Mouse (Mus musculus): ENCODE results near the gene Tmem100.

Tmem100 gene

DNA sequence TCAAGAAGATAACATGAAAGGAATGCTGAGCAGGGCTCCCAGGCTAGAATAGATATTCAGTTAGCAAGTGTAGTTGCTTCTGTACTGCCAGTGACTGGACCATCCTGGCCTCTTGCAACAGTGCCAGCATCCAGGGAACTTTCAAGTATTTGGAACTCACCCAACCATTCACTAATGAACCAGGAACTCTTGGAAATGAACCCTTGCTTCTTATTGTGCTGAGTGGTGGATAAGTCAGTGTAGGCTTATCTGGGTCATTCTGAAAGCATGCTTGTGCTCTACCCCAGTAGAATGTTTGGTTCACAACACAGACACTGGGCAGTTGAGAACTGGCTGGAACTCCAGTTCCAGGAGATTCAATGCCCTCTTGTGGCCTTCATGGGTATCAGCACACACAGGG lies 29.1 kb downstream of the Tmem100 start:
- no peak for DNase-seq (ENCODE audit: low read depth, low spot score)

DNA sequence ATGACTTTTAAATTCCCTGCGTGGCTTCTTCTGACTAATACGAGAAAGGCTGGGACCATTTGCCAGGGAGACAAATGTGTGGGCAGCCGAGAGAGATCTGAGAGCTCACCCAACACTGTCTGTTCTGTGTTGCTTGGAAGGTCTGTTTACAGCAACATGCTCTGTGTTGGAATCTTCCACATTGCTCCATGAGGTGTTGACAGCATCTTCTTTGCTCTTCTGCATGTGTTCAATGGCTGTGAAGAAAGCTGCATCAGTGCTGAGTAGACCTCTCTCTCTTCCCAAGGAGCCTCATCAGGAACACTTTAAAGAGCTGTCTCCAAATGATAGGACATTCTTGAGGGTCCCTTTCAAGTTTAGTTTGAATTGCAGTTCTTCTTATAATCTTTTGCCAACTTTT lies 32.5 kb downstream of the Tmem100 start:
- no peak for DNase-seq (ENCODE audit: low read depth, low spot score)

DNA sequence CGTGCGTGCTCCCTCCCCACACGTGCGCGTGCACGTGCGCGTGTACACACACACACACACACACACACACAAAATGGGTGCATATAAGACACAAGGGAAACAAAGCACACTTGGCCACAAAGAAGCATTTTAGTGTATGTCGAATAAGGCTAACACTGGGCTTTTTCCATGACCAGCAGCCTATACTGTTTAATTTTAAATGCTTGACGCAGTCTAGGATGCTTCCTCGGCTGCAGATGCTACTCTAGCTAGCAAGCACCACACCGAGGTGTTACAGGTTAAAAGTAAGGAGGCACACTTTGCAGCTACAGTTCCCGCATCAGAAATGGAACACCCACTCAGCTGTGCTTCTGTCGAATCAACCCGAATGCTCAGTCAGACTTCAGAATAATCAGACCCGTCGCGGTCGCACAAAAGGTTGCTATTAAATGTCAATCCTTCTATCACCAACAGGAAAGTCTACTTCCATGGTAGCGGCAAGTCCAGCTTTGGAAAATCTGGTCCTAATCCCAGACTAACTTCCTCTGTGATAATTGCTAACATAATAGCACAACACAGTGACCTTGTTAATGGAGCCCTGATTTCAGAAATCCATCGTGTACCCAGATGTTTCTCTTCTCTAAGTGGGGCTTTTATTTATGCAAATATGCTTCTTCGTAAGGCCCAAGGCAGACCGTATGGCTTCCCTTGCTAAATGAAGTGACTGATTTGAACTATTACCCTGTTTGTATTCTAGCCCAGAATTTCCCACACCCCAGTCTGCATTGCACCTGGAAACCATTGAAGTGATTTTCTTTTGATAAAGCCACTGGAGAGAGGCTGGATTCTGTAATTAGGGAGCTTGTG lies 36.5 kb downstream of the Tmem100 start:
- DNase-seq (ENCODE audit: low read depth, low spot score) = no peak

DNA sequence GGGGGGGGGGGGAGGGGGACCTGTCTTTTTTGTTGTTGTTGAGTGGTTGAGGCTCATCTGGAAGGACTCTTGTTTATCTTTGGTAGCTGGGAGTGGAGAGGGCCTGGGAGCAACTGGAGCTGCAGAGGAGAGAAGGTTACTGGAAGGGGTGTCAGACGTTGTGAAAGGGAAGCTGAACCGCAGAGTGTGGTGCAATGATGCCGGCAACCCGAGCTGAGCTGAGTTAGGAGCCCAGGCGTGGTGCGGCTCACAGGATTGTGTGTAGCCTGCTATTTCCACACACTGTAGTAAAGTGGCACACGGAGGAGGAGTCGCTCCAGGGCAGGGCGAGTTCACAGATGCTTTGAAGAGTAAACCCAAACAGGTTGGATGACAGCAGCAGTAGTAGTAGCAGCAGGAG lies 41.6 kb downstream of the Tmem100 start:
- DNase-seq (ENCODE audit: low read depth, low spot score) = no peak

GRCm38 (mm10) chr11:90073201-90073600 lies 43.1 kb downstream of the Tmem100 start:
- DNase-seq (ENCODE audit: low read depth, low spot score) = no peak

DNA sequence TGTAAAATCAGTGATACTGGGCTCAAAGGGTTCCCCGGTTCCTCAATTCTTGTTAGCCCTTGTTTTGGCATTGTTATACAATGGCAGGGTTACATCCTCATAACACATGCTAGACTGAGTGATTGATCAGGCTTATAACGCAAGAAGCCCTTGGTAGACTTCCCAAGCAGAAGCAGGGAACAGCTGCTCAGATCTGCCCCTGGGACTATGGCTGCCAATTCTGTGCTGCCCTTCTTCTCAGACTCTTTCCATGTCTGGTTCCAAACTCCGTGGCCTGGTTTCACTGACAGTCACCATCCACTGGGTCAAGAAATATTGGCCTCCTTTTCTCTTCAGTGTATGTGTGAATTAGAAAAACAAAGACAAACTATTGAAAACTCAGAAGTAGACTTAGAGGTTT lies 46.5 kb downstream of the Tmem100 start:
- no peak for DNase-seq (ENCODE audit: low read depth, low spot score)

- no peak for DNase-seq (ENCODE audit: low read depth, low spot score)
These were observed 50.6 kb downstream of the Tmem100 start for GRCm38 (mm10) chr11:90080678-90081267.

GRCm38 (mm10) chr11:90081820-90082596 lies 51.9 kb downstream of the Tmem100 start:
- no peak for DNase-seq (ENCODE audit: low read depth, low spot score)

GRCm38 (mm10) chr11:90083042-90083441 lies 52.9 kb downstream of the Tmem100 start:
- DNase-seq (ENCODE audit: low read depth, low spot score) = no peak

- no peak for DNase-seq (ENCODE audit: low read depth, low spot score)
These were observed 54.0 kb downstream of the Tmem100 start for GRCm38 (mm10) chr11:90084166-90084565.
